Mouse (Mus musculus) neural tube, embryonic 15.5 days (tissue): ENCODE measurements around the gene Aim2. TPM values are rescaled to one million over a fixed set of nuclear protein-coding genes. Genes with fewer than 3 reads are reported as not detected.
"Not testable (repeated sequence)": the region's sequence is repeated elsewhere in the genome, so short reads cannot be mapped to it uniquely, and the experiment has no call there.

Experiments
- ATAC-seq: fragments of 200-750 bp; cut with Nextera tagmentation; 2 replicates; pipeline ENCODE4 v1.8.0; 2017; ENCODE audit warnings: mild to moderate bottlenecking, moderate TSS enrichment, moderate library complexity; ENCODE audit not compliant: low FRiP score
- H3K27ac ChIP-seq: fragments of 300-500 bp; sonication (generic); replicated peaks from 2 replicates; pipeline ENCODE4 v1.5.1; 2015; ENCODE audit warnings: mild to moderate bottlenecking, inconsistent platforms
- H3K27me3 ChIP-seq: fragments of 300-500 bp; sonication (generic); replicated peaks from 2 replicates; pipeline ENCODE4 v1.6.1; 2015; ENCODE audit warnings: inconsistent platforms
- H3K36me3 ChIP-seq: fragments of 300-500 bp; sonication (generic); 2 replicates; pipeline ENCODE4 v1.6.1; 2015; ENCODE audit warnings: inconsistent platforms
- H3K4me1 ChIP-seq: fragments of 300-500 bp; sonication (generic); 2 replicates; pipeline ENCODE4 v1.6.1; 2015; ENCODE audit warnings: inconsistent platforms
- H3K4me2 ChIP-seq: fragments of 300-500 bp; sonication (generic); 2 replicates; pipeline ENCODE4 v1.6.1; 2015; ENCODE audit warnings: inconsistent platforms, mild to moderate bottlenecking, moderate library complexity
- H3K4me3 ChIP-seq: fragments of 300-500 bp; sonication (generic); replicated peaks from 2 replicates; pipeline ENCODE4 v1.5.1; 2015; ENCODE audit warnings: mild to moderate bottlenecking, inconsistent platforms
- H3K9ac ChIP-seq: fragments of 300-500 bp; sonication (generic); replicated peaks from 2 replicates; pipeline ENCODE4 v1.6.1; 2015; ENCODE audit warnings: mild to moderate bottlenecking, inconsistent platforms
- H3K9me3 ChIP-seq: fragments of 300-500 bp; sonication (generic); replicated peaks from 2 replicates; pipeline ENCODE4 v1.6.1; 2016; ENCODE audit warnings: inconsistent platforms
- WGBS: fragments of 180-500 bp; shearing (Covaris S2); methylation state at CpG from one replicate; pipeline ENCODE4 v1.1.7; 2015; ENCODE audit warnings: mixed read lengths; 5-methylcytosine and 5-hydroxymethylcytosine counted together
- polyA plus RNA-seq: library from polyadenylated mRNA; unstranded; fragments of >200 nt; fragmentation: Nextera tagmentation; extraction: Ambion mirVana; gene quantifications from 2 replicates; pipeline ENCODE4 v1.2.1, GENCODE M21; 2015

The Aim2 gene
- polyA plus RNA-seq, 1 experiment from 2014 or later: 2.2 TPM

DNA sequence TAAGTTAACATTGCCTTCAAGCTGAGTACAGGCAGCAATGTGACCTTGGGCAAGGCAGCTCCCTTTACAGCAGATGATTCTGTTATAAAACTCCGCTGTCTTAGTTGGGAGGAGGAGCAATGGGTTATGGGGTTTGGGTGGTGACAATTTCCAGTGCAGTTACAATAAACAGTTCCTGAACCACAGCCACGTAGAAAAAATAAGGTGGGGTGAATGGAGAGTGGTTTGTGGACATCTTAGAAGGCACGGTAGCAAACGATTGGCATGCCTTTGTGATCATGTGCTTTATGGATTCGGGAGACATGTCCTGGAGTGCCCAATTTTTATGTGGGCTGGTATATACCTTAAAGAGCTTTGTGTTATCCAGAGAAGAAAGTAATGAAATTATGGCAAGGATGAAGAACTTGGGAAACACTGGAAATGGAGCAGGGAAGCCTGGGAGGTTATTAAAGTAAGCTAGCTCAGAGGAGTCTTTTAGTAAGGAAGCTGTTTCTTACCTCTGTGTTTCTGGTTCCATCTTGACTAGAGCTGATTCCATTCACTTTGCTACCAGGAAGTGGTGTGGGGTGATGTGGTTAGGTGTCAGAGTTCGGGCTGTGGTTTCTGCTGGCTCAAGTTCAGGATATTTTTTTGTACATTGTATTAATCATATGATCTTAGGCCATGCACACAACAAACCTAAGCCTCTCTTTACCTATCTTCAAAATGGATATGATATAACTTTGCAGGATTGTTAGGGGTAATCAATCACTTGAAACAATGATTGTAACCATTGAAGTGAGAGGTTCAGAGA lies 86.7 kb downstream of the Aim2 start:
- Histone ChIP-seq H3K9ac (no peak overlapping the region), H3K27ac (no peak overlapping the region), H3K4me1 (no peaks in the 10 kb centered on the region), H3K27me3 (no peaks in the 10 kb centered on the region), H3K9me3 (no peaks in the 10 kb centered on the region), H3K36me3 (no peaks in the 10 kb centered on the region), H3K4me2 (no peak overlapping the region), H3K4me3 (no peak overlapping the region)
- ATAC-seq: no peak
- WGBS: 79% methylated on average over 6 of the region's 6 CpGs

DNA sequence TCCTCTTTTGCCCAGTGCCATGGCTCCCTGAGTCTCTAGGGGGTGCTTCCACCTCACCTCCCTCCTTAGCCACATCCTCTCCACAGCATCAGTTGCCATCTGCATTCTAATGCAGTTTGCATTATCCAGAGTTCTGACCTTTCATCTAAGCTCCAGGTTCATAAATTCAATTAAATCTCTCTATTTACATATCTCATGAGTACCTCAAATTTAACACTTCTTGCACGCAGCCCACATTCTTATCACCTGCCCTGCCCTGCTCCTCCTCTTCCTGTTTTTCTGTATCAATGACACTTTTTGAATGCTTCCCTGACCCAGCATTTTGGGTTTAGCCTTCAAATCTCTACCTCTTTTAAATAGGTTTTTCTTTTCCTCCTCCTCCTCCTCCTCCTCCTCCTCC lies 90.0 kb downstream of the Aim2 start:
- no peak overlapping the region for H3K4me3 ChIP-seq
- no peak for ATAC-seq
- 73% methylated on average over 1 of the region's 1 CpGs for WGBS

DNA sequence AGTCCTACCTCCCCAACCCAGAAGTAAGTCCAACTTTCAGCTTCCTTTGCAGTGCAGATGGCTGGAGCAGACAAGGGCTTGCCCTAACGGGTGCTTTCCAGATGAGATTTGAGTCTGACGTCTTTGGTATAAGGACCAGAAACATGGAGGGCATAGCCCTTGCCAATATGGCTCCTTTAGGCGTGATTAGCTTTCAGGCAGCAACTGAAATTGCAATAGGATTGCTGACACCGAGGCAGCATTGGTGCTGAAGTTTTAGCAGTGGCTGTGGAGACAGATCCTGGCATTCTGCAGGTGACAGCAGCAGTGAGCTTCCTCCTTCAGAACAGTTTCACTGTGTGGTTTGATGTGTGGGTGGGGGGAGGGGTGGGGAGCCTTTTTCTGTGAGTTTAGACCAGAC lies 90.5 kb downstream of the Aim2 start:
- Histone ChIP-seq H3K4me2 (no peak overlapping the region), H3K36me3 (no peaks in the 10 kb centered on the region), H3K27me3 (no peaks in the 10 kb centered on the region), H3K9me3 (no peaks in the 10 kb centered on the region), H3K9ac (no peak overlapping the region), H3K4me3 (no peak overlapping the region), H3K27ac (no peak overlapping the region), H3K4me1 (no peaks in the 10 kb centered on the region)
- no peak for ATAC-seq
- 76% methylated on average over 4 of the region's 4 CpGs for WGBS

More for the DNA sequence above, 90.0 kb downstream of the Aim2 start:
- no peaks in the 10 kb centered on the region for H3K9me3 ChIP-seq
- H3K4me2 ChIP-seq: no peak overlapping the region
- H3K27me3 ChIP-seq: no peaks in the 10 kb centered on the region
- no peak overlapping the region for H3K27ac ChIP-seq
- H3K9ac ChIP-seq: no peak overlapping the region
- H3K4me1 ChIP-seq: no peaks in the 10 kb centered on the region
- no peaks in the 10 kb centered on the region for H3K36me3 ChIP-seq

DNA sequence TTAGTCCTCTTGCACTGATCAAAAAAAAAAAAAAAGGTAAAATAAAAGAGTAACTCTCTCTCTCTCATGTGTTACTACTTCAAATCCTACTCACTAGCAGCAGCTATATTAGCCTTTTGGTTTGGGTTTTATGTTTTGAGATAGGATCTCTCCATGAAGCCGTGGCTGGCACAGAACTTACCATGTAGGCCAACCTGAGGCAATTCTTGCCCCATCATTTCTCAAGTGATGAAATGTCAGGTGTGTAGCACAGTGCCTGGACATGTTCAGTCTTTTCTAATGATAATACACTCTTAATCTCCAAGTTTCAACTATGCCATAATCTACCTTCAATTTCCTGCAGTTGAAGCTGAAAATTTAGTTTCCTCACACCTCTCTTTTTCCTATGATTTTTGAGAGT lies 92.4 kb downstream of the Aim2 start:
- Histone ChIP-seq H3K4me2 (no peak overlapping the region), H3K27ac (no peak overlapping the region), H3K9ac (no peak overlapping the region), H3K4me3 (no peak overlapping the region), H3K36me3 (no peaks in the 10 kb centered on the region), H3K4me1 (no peaks in the 10 kb centered on the region), H3K27me3 (no peaks in the 10 kb centered on the region), H3K9me3 (no peaks in the 10 kb centered on the region)
- 87% methylated on average over 1 of the region's 1 CpGs for WGBS
- ATAC-seq: no peak

DNA sequence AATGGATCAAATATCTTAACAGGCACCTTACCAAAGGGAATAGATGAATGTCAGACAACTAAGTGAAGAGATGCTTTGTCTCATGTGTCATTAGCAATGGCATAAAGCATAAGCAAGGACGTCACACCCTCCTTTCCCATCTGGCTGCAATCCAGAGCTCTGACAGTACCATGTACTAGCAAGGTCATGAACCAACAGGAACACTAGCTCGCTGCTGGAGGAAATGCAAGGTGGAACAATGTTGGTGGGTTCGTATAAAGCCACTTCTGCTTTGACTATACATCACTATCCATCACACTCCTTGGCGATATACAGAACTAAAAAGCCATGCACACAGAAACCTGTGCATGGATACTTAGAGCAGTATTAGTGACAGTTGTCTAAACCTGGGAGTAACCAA lies 96.4 kb downstream of the Aim2 start:
- Histone ChIP-seq H3K9ac (no peak overlapping the region), H3K27ac (no peak overlapping the region), H3K4me1 (no peaks in the 10 kb centered on the region), H3K27me3 (no peaks in the 10 kb centered on the region), H3K9me3 (no peaks in the 10 kb centered on the region), H3K36me3 (no peaks in the 10 kb centered on the region), H3K4me2 (no peak overlapping the region), H3K4me3 (no peak overlapping the region)
- no peak for ATAC-seq
- 73% methylated on average over 4 of the region's 4 CpGs for WGBS

DNA sequence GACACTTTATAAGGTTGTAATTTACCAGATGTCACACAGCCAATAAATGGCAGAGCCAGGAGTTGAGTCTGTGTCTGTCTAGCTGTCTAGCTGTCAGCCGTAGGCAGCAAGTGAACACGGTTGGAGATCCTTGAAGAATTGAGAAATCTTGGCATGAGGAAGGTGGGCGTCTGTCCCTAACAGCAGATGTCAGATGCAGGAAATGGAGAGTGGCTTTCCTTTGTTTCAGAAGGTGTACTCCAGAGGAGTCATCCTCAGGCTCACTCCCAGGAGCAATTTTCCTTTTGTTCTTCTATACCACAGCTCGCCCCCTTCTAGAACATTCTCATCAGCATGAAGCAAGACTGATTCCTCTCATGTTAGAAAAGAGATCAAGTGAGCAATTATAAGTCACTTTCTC lies 99.9 kb downstream of the Aim2 start:
- 92% methylated on average over 4 of the region's 4 CpGs for WGBS
- H3K9me3 ChIP-seq: no peaks in the 10 kb centered on the region

DNA sequence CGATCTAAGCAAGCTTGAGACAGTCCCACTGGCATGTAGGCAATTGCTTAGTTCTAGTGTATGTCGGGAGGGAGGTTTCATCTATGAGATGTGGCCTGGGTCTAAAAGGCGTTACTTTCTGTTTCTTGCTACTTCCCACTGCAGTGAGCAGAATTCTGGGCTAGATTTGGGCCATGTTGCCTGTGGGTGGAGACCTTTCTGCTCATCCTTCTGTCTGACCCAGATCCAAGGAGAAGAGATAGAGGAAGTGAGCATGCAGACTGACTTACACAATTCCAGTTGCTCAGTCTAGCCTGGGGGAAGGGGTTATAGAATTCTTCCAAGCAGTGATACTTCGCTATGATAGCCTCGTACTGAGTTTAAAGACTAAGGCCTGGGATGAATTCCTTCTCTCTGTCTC lies 101.0 kb downstream of the Aim2 start:
- no peaks in the 10 kb centered on the region for H3K9me3 ChIP-seq
- 94% methylated on average over 5 of the region's 5 CpGs for WGBS

More for the DNA sequence above, 99.9 kb downstream of the Aim2 start:
- no peak overlapping the region for H3K4me2 ChIP-seq
- H3K4me3 ChIP-seq: no peak overlapping the region
- no peaks in the 10 kb centered on the region for H3K4me1 ChIP-seq
- H3K9ac ChIP-seq: no peak overlapping the region
- ATAC-seq: no peak
- no peaks in the 10 kb centered on the region for H3K27me3 ChIP-seq
- H3K36me3 ChIP-seq: no peaks in the 10 kb centered on the region
- H3K27ac ChIP-seq: no peak overlapping the region

DNA sequence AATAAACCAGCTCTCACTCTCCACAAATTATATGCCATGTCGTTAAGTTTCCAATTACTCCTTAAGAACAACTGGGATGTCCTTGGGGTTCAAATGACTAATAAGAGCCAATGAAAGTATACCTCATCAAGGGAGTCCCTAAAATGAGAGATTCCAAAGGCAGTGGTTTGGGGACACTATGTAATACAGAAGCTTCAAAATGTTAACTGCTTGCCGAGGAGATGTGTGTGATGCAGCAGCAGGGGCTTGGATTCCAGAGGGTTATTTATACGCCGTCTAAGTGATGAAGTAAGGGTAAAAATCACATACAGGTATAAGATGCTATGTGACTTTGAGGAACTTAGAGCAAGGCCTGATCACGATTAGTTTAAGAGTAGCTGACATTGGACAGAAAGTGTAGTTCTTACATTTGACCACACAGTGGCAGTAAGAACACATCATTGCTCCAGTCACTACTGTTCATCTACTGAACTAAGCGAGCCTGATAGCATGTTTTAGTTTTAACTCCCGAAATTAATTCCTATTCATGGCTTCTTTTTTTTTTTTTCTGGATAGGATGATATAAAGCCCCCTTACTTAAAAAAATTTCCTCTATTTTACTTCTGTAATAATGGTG lies 105.6 kb downstream of the Aim2 start:
- Histone ChIP-seq H3K4me2 (no peak overlapping the region), H3K4me3 (no peak overlapping the region), H3K27me3 (no peaks in the 10 kb centered on the region), H3K36me3 (no peaks in the 10 kb centered on the region), H3K9ac (no peak overlapping the region), H3K27ac (no peak overlapping the region), H3K4me1 (no peaks in the 10 kb centered on the region), H3K9me3 (no peaks in the 10 kb centered on the region)
- peak; percentile 81; the same call in 1 of the 2 replicates for ATAC-seq
- WGBS: 56% methylated on average over 7 of the region's 7 CpGs

More for the DNA sequence above, 101.0 kb downstream of the Aim2 start:
- no peaks in the 10 kb centered on the region for H3K36me3 ChIP-seq
- no peak for ATAC-seq
- H3K4me1 ChIP-seq: no peaks in the 10 kb centered on the region
- H3K4me2 ChIP-seq: no peak overlapping the region
- H3K27me3 ChIP-seq: no peaks in the 10 kb centered on the region
- H3K27ac ChIP-seq: no peak overlapping the region
- no peak overlapping the region for H3K4me3 ChIP-seq
- no peak overlapping the region for H3K9ac ChIP-seq

DNA sequence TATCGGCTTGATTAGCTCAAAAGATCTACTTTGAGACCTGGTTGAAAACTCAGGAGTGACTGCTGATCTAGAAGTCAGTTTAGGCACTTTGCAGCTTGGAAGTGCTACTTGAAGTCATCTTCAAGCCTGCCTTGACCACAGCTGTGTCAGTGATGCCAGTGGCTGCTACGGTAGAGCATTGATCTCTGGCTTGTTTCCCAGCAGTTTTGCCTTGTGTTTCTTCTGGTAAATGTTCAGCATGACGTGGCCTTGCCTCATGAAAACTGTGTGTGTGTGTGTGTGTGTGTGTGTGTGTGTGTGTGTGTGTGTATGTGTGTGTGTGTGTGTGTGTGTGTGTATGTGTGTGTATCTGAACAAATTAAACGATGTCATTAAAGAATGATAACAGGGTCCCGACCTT lies 106.1 kb downstream of the Aim2 start:
- 90% methylated on average over 5 of the region's 5 CpGs for WGBS
- H3K4me1 ChIP-seq: no peaks in the 10 kb centered on the region
- no peaks in the 10 kb centered on the region for H3K36me3 ChIP-seq

DNA sequence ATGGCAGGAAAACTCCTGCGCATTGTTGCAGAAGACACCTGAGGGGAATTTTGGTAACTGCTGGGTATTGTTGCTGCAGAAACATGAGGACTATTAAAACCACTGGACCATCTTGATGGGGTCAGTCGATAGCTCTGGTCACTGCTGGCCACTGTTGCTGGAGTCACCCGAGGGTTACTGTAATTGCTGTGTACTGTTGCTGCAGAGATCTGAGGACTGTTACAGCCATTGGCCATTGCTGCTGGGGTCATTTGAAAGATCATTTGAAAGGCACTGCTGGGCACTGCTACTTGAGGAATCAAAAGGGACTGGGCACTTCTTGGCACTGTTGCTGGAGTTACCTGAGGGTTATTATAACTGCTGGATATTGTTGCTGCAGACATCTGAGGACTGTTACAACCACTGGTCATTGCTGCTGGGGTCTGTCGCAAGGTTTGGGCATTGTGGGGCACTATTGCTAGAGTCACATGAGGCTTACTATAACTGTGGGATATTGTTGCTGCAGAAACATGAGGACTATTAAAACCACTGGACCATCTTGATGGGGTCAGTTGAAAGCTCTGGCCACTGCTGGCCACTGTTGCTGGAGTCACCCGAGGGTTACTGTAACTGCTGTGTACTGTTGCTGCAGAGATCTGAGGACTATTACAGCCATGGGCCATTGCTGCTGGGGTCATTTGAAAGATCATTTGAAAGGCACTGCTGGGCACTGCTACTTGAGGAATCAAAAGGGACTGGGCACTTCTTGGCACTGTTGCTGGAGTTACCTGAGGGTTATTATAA lies 129.9 kb downstream of the Aim2 start:
- not testable (repeated sequence) for H3K27me3 ChIP-seq, H3K4me2 ChIP-seq, H3K36me3 ChIP-seq, H3K9ac ChIP-seq, H3K9me3 ChIP-seq, ATAC-seq, H3K4me1 ChIP-seq, H3K4me3 ChIP-seq, H3K27ac ChIP-seq
- 84% methylated on average over 5 of the region's 5 CpGs for WGBS

More for the DNA sequence above, 106.1 kb downstream of the Aim2 start:
- no peak for ATAC-seq
- Histone ChIP-seq H3K27ac (no peak overlapping the region), H3K4me2 (no peak overlapping the region), H3K9me3 (no peaks in the 10 kb centered on the region), H3K9ac (no peak overlapping the region), H3K27me3 (no peaks in the 10 kb centered on the region), H3K4me3 (no peak overlapping the region)

DNA sequence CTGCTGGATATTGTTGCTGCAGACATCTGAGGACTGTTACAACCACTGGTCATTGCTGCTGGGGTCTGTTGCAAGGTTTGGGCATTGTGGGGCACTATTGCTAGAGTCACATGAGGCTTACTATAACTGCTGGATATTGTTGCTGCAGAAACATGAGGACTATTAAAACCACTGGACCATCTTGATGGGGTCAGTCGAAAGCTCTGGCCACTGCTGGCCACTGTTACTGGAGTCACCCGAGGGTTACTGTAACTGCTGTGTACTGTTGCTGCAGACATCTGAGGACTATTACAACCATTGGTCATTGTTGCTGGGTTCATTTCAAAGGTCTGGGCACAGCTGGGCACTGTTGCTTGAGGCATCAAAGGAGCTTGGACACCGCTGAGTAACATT lies 130.5 kb downstream of the Aim2 start:
- not testable (repeated sequence) for ATAC-seq, H3K9me3 ChIP-seq

More for the DNA sequence above, 130.5 kb downstream of the Aim2 start:
- not testable (repeated sequence) for H3K4me3 ChIP-seq, H3K27me3 ChIP-seq, H3K36me3 ChIP-seq, H3K4me2 ChIP-seq, H3K4me1 ChIP-seq, H3K27ac ChIP-seq, H3K9ac ChIP-seq
- WGBS: 88% methylated on average over 3 of the region's 3 CpGs
